Mouse (Mus musculus) embryonic facial prominence, embryonic 11.5 days (tissue): Measurements from ENCODE around the gene Axdnd1. TPM values are rescaled to one million over a fixed set of nuclear protein-coding genes. Genes with fewer than 3 reads are reported as not detected.
"Not testable (repeated sequence)": the region's sequence is repeated elsewhere in the genome, so short reads cannot be mapped to it uniquely, and the experiment has no call there.

Experiments
- ATAC-seq: fragments of 200-750 bp; cut with Nextera tagmentation; replicated peaks from 2 replicates; pipeline ENCODE4 v1.8.0; 2017; ENCODE audit warnings: low read depth; ENCODE audit not compliant: insufficient number of reproducible peaks, low FRiP score, low TSS enrichment
- DNase-seq: peaks from one replicate; pipeline ENCODE4 v3.0.0-alpha.2; 2015; ENCODE audit warnings: low spot score
- H3K27ac ChIP-seq: fragments of 300-500 bp; sonication (generic); replicated peaks from 2 replicates; pipeline ENCODE4 v1.5.1; 2014; ENCODE audit warnings: mild to moderate bottlenecking, low read depth, low read length, control low read depth
- H3K27me3 ChIP-seq: fragments of 300-500 bp; sonication (generic); 2 replicates; pipeline ENCODE4 v1.6.1; 2014; ENCODE audit warnings: mild to moderate bottlenecking, low read length, moderate library complexity, mixed read lengths; ENCODE audit not compliant: control insufficient read depth, insufficient read depth
- H3K36me3 ChIP-seq: fragments of 300-500 bp; sonication (generic); replicated peaks from 2 replicates; pipeline ENCODE4 v1.6.1; 2014; ENCODE audit warnings: low read depth, mild to moderate bottlenecking, low read length, moderate library complexity, mixed read lengths; ENCODE audit not compliant: control insufficient read depth, insufficient read depth
- H3K4me1 ChIP-seq: fragments of 300-500 bp; sonication (generic); 2 replicates; pipeline ENCODE4 v1.6.1; 2014; ENCODE audit warnings: low read length, mixed read lengths; ENCODE audit not compliant: control insufficient read depth, insufficient read depth
- H3K4me2 ChIP-seq: fragments of 300-500 bp; sonication (generic); 2 replicates; pipeline ENCODE4 v1.6.1; 2014; ENCODE audit warnings: low read depth, mild to moderate bottlenecking, control low read depth, low read length, moderate library complexity
- H3K4me3 ChIP-seq: fragments of 300-500 bp; sonication (generic); 2 replicates; pipeline ENCODE4 v1.5.1; 2014; ENCODE audit warnings: low read depth, low read length, control low read depth
- H3K9ac ChIP-seq: fragments of 300-500 bp; sonication (generic); replicated peaks from 2 replicates; pipeline ENCODE4 v1.6.1; 2014; ENCODE audit warnings: mild to moderate bottlenecking, control low read depth, low read length
- H3K9me3 ChIP-seq: fragments of 300-500 bp; sonication (generic); replicated peaks from 2 replicates; pipeline ENCODE4 v1.6.1; 2016; ENCODE audit warnings: mild to moderate bottlenecking, low read length, inconsistent platforms, mixed read lengths; ENCODE audit not compliant: control insufficient read depth
- WGBS: fragments of 180-500 bp; shearing (Covaris S2); extraction: QIAGEN DNeasy Blood & Tissue Kit; methylation state at CpG from one replicate; pipeline ENCODE4 v1.1.7; 2014; 5-methylcytosine and 5-hydroxymethylcytosine counted together
- polyA plus RNA-seq: library from polyadenylated mRNA; unstranded; fragments of >200 nt; fragmentation: Nextera tagmentation; extraction: Ambion mirVana; gene quantifications from 2 replicates; pipeline ENCODE4 v1.2.1, GENCODE M21; 2014

Axdnd1 gene
- polyA plus RNA-seq, 1 experiment from 2014 or later: 0.21 TPM

DNA sequence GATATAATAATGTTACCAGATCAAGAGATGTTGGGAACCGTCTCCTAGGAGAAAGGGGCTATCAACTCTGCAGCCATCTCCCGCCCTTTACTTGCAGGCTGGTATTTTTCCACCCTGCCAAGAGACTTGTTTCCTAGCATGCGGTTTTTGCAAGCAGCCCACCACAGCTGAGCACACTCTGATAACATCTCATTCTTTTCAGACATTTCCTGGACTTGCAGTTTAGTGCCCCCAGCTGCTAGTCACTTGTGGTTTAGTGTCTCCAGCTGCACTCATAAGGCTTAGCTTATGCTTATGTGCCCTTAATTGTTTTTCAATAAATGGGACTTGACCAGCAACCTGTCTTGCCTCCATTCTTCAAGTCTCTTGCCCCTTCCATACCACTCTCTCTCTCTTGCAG lies 13.0 kb downstream of the Axdnd1 start:
- Histone ChIP-seq H3K9me3 (no peaks in the 10 kb centered on the region), H3K4me2 (no peak overlapping the region), H3K4me1 (no peaks in the 10 kb centered on the region), H3K27ac (no peak overlapping the region), H3K27me3 (no peaks in the 10 kb centered on the region), H3K4me3 (no peak overlapping the region), H3K36me3 (no peaks in the 10 kb centered on the region), H3K9ac (no peak overlapping the region)
- WGBS: 68% methylated on average over 3 of the region's 3 CpGs
- no peak for ATAC-seq
- no peak for DNase-seq

DNA sequence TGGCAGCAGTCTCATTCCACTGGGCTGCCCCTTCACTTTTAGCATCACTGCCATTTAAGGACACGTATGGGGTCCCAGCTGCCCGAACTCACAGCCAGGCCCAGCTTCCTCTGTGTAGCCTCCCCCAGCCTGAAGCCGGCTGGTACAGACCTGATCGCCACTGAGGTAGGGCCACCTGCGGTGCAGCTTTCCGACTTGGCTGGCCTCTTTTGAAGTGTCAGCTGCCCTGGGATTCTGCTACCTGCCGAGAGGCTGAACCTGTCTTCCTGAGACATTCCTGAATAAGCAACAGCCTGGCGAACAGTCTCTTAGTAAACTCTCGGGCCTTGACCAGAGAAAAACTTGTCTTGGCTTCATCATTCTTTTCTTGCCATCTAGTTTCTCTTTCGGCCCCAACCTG lies 17.7 kb downstream of the Axdnd1 start:
- no peaks in the 10 kb centered on the region for H3K4me1 ChIP-seq
- DNase-seq (no peak), ATAC-seq (no peak)
- no peak overlapping the region for H3K4me2 ChIP-seq
- no peak overlapping the region for H3K27ac ChIP-seq
- H3K4me3 ChIP-seq: no peak overlapping the region
- no peaks in the 10 kb centered on the region for H3K27me3 ChIP-seq
- no peaks in the 10 kb centered on the region for H3K36me3 ChIP-seq
- H3K9ac ChIP-seq: no peak overlapping the region
- 36% methylated on average over 10 of the region's 10 CpGs for WGBS
- H3K9me3 ChIP-seq: no peaks in the 10 kb centered on the region

DNA sequence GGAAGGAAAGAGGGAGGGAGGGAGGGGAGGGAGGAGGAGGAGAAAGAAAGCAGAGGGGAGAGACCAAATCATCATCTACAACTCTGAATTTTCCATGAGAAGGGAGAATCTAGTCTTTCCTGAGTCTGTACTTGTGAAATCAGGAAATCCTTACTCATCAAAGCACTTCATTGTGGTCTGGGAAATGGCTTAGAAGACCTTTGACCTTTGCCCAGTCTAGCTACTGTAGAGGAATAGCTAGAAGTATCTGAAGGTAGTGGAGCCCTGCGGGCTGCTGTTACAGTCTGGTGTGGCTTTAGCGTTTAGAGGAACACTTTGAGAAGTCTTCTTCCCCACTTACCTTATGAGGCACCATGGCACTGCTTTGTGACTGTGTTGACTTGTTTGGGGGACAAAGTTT lies 18.5 kb downstream of the Axdnd1 start:
- no peak overlapping the region for H3K4me3 ChIP-seq
- WGBS: 31% methylated on average over 2 of the region's 2 CpGs
- H3K4me2 ChIP-seq: no peak overlapping the region
- H3K27ac ChIP-seq: no peak overlapping the region
- H3K9me3 ChIP-seq: no peaks in the 10 kb centered on the region
- no peaks in the 10 kb centered on the region for H3K4me1 ChIP-seq
- H3K27me3 ChIP-seq: no peaks in the 10 kb centered on the region
- H3K9ac ChIP-seq: no peak overlapping the region
- no peak for ATAC-seq
- no peaks in the 10 kb centered on the region for H3K36me3 ChIP-seq
- no peak for DNase-seq

DNA sequence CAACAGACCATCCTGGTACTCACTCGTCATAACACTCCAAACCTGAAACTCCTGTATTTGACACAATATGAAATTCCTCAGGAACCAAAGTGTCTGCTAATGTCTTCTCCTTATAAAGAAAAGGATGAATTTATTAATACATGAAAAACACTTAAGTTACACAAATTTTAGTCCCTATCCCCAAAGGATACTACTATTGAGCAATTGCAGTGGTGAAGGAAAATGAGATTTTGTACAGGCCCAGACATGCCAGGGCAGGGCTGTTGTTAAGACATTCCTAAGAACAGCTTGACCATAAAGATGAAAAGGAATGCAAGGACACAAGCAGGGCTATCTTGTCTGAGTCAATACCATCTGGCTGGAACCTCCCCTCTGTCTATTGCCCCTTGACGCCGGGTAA lies 20.8 kb downstream of the Axdnd1 start:
- H3K36me3 ChIP-seq, H3K4me2 ChIP-seq, ATAC-seq, H3K9me3 ChIP-seq, H3K4me1 ChIP-seq, H3K27me3 ChIP-seq, H3K9ac ChIP-seq, H3K4me3 ChIP-seq, DNase-seq, H3K27ac ChIP-seq: not testable (repeated sequence)
- 93% methylated on average over 3 of the region's 3 CpGs for WGBS

DNA sequence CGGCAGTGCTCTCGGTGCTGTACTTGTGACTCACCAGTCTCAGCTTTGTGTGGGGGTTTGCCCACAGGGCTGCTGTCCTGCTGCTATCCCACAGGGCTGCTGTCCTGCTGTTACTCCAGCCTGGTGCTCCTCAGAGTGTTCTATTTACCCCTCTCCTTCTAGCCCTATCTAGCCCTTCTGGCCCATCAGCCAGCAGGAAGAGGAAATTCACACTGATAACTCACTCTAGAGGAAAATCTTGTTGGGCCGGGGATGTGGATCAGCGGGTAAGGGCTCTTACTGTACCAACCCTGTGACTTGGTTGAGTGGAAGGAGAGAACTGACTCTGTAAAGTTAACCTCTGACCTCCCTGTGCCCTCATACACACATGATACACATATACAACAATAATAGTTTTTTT lies 27.8 kb downstream of the Axdnd1 start:
- ATAC-seq: no peak
- no peaks in the 10 kb centered on the region for H3K4me1 ChIP-seq
- no peaks in the 10 kb centered on the region for H3K27me3 ChIP-seq
- no peak overlapping the region for H3K9ac ChIP-seq
- WGBS: 79% methylated on average over 4 of the region's 4 CpGs
- H3K4me3 ChIP-seq: no peak overlapping the region
- no peak overlapping the region for H3K4me2 ChIP-seq
- no peak for DNase-seq
- H3K27ac ChIP-seq: no peak overlapping the region
- no peaks in the 10 kb centered on the region for H3K36me3 ChIP-seq
- H3K9me3 ChIP-seq: no peaks in the 10 kb centered on the region

DNA sequence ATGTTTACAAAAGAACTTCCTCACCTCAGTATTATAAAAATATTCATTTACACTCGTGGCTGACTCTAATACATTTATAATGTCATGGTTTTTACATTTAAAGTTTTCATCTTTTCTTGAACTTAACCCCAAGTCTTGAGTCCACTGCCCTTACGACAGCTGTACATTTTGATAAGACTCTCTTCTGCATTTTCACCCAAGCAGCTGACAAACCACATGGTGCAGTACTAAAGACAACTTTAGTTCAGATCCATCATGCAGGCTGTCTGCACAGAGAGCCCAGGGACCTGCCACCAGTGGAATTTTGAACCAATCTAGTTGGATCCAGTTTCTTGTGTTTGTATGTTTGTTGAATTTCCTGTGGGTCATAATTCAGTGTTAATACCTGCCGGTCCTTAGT lies 34.1 kb downstream of the Axdnd1 start:
- ATAC-seq: no peak
- Histone ChIP-seq H3K4me3 (no peak overlapping the region), H3K4me1 (no peaks in the 10 kb centered on the region), H3K9me3 (no peaks in the 10 kb centered on the region), H3K4me2 (no peak overlapping the region), H3K27me3 (no peaks in the 10 kb centered on the region), H3K36me3 (no peaks in the 10 kb centered on the region), H3K9ac (no peak overlapping the region), H3K27ac (no peak overlapping the region)
- DNase-seq: no peak
- 72% methylated on average over 3 of the region's 3 CpGs for WGBS

DNA sequence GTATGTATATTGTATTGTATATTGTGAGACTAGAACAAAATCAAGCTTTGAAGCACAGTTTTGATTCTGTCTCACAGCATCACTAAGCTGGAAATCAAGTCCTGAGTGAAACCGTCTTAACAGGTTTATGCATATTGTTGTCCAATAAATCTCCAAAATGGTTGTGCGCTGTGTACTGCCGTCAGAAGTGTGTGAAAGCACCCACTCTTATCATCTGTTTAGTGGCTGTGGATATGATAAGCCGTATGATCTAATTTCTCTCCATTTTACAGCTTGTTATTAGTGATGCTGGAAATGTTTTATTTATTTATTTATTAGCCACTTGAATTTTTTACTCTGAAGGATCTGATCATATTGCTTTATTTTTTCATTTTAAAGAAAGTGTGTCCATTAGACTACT lies 34.7 kb downstream of the Axdnd1 start:
- no peaks in the 10 kb centered on the region for H3K27me3 ChIP-seq
- DNase-seq (no peak), ATAC-seq (no peak)
- H3K4me2 ChIP-seq: no peak overlapping the region
- H3K36me3 ChIP-seq: no peaks in the 10 kb centered on the region
- WGBS: 89% methylated on average over 4 of the region's 4 CpGs
- H3K9me3 ChIP-seq: no peaks in the 10 kb centered on the region
- no peak overlapping the region for H3K4me3 ChIP-seq
- no peak overlapping the region for H3K9ac ChIP-seq
- no peak overlapping the region for H3K27ac ChIP-seq
- no peaks in the 10 kb centered on the region for H3K4me1 ChIP-seq

DNA sequence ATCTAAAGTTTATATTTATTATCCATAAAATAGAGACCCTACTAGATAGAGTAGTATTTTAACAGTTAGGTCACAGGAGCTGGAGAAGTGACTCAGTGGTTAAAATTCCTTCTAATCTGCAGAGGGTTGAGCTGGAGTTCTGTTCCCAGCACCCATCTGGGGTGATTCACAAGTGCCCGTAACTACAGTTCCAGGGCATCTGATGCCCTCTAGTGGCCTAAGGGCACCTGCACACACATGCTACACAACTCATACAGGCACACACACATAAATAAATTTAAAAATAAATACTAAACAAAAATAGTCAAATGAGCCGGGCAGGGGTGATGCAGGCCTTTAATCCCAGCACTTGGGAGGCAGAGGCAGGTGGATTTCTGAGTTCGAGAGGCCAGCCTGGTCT lies 39.7 kb downstream of the Axdnd1 start:
- H3K9me3 ChIP-seq: no peaks in the 10 kb centered on the region
- no peak overlapping the region for H3K9ac ChIP-seq
- ATAC-seq: no peak
- no peaks in the 10 kb centered on the region for H3K27me3 ChIP-seq
- 83% methylated on average over 3 of the region's 3 CpGs for WGBS
- no peaks in the 10 kb centered on the region for H3K36me3 ChIP-seq
- H3K27ac ChIP-seq: no peak overlapping the region
- no peaks in the 10 kb centered on the region for H3K4me1 ChIP-seq
- H3K4me2 ChIP-seq: no peak overlapping the region
- H3K4me3 ChIP-seq: no peak overlapping the region
- DNase-seq: no peak

DNA sequence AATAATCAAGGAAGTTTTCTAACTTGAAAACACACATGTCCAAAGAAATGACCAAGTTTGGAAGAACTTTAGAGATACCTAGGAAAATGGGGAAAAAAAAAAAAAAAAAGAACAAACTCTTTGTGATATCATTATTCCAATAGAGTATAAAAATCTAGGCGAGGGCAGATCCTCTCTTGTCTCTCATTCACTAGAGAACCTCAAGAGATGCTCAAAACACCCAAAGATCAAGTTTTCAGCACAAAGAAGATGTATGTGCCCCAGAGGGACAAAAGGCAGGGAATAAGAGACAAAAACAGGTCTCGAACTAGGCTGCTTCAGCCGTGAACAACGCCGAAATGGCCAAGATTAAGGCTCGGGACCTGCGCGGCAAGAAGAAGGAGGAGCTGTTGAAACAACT lies 55.2 kb downstream of the Axdnd1 start, which contains the start of gene Gm2000:
TSS of gene Gm2000 (plus strand) at position 301 of the 400 bp plus-strand sequence.
- Histone ChIP-seq H3K27ac (no peak within 1 kb of the TSS), H3K4me3 (no peak within 1 kb of the TSS), H3K4me1 (no peaks in the 10 kb centered on the region), H3K4me2 (no peak within 1 kb of the TSS), H3K27me3 (no peaks in the 10 kb centered on the region), H3K9me3 (no peaks in the 10 kb centered on the region), H3K36me3 (no peaks in the 10 kb centered on the region), H3K9ac (no peak within 1 kb of the TSS)
- WGBS: 86% methylated on average over 6 of the region's 8 CpGs
- no peak for ATAC-seq
- no peak for DNase-seq
